8 mouse cellular contexts compared by ENCODE assay signal in genomic region chr1:136138191-136138830, GRCm38 (mm10). TPM values are rescaled to one million over a fixed set of nuclear protein-coding genes. Genes with fewer than 3 reads are reported as not detected.
DNase-seq lines count a peak whose midpoint lies in the region; ATAC-seq and TF ChIP-seq lines count a peak whose summit lies in the region.

No protein-coding gene starts in this region.

- TF ChIP-seq POLR2A in olfactory bulb, adult 2 months (IDR thresholded peaks at IDR 0.05; ENCODE audit: insufficient read depth, low read depth, low read length), result no peak

- no peak for ATAC-seq in midbrain, embryonic 12.5 days (ENCODE audit: low FRiP score, low read depth)
- ATAC-seq in midbrain, embryonic 16.5 days, result no peak
- no peak for ATAC-seq in intestine, embryonic 14.5 days (replicated peaks; ENCODE audit: low FRiP score, low TSS enrichment, low read depth)
- no peak for ATAC-seq in megakaryocyte-erythroid progenitor cell, adult 5-6 weeks (replicated peaks; ENCODE audit: low FRiP score, low TSS enrichment, poor library complexity, severe bottlenecking)
- ATAC-seq in erythroblast, adult 5-6 weeks (replicated peaks; ENCODE audit: low FRiP score, poor library complexity, severe bottlenecking), result no peak

- peak; percentile 15 for DNase-seq in cerebellum, adult 11 months
- no peak for DNase-seq in cerebellum, postnatal 4 days (ENCODE audit: low spot score in 2 of 2)
- DNase-seq in intestine, embryonic 14.5 days (ENCODE audit: low spot score), result no peak

- 0 out of 2 replicates have a peak overlapping the region, but pooled peaks have one; percentile 29 for H3K9ac ChIP-seq in midbrain, embryonic 12.5 days (replicated peaks)
- H3K9ac ChIP-seq in midbrain, embryonic 16.5 days (ENCODE audit: low read depth, low read length), result no peak overlapping the region
- H3K9ac ChIP-seq in intestine, embryonic 14.5 days (ENCODE audit: low read length), result no peak overlapping the region

- H3K4me2 ChIP-seq in midbrain, embryonic 12.5 days (replicated peaks), result peak overlapping the region; percentile 14
- H3K4me2 ChIP-seq in midbrain, embryonic 16.5 days (ENCODE audit: low read length), result no peak overlapping the region
- H3K4me2 ChIP-seq in intestine, embryonic 14.5 days (ENCODE audit: low read length), result no peak overlapping the region

- peak overlapping the region; percentile 74 for H3K27ac ChIP-seq in midbrain, embryonic 12.5 days (replicated peaks)
- H3K27ac ChIP-seq in midbrain, embryonic 16.5 days (ENCODE audit: low read length), result no peak overlapping the region; the same call in 1 of the 2 replicates
- peak overlapping the region; percentile 77 for H3K27ac ChIP-seq in intestine, embryonic 14.5 days (ENCODE audit: low read depth)
- H3K27ac ChIP-seq in olfactory bulb, adult 2 months (ENCODE audit: insufficient read depth, low read depth, low read length), result peak overlapping the region; percentile 66

- WGBS in midbrain, embryonic 12.5 days, result 32% methylated on average over 10 of the region's 10 CpGs
- 29% methylated on average over 10 of the region's 10 CpGs for WGBS in midbrain, embryonic 16.5 days
- 33% methylated on average over 10 of the region's 10 CpGs for WGBS in intestine, embryonic 14.5 days
- 45% methylated on average over 10 of the region's 10 CpGs for WGBS in olfactory bulb, adult 2 months

- peaks cover 22% of the 10 kb centered on the region; the same call in 1 of the 2 replicates for H3K27me3 ChIP-seq in midbrain, embryonic 12.5 days
- H3K27me3 ChIP-seq in midbrain, embryonic 16.5 days (ENCODE audit: control insufficient read depth, insufficient read depth, low read depth, low read length), result no peaks in the 10 kb centered on the region
- no peaks in the 10 kb centered on the region for H3K27me3 ChIP-seq in intestine, embryonic 14.5 days (replicated peaks; ENCODE audit: control insufficient read depth, insufficient read depth, low read length)

- peaks cover 92% of the 10 kb centered on the region for H3K4me1 ChIP-seq in midbrain, embryonic 12.5 days
- H3K4me1 ChIP-seq in midbrain, embryonic 16.5 days (ENCODE audit: control insufficient read depth, insufficient read depth, low read length), result peaks cover 97% of the 10 kb centered on the region
- H3K4me1 ChIP-seq in intestine, embryonic 14.5 days (replicated peaks; ENCODE audit: control insufficient read depth, insufficient read depth, low read length), result peaks cover 83% of the 10 kb centered on the region
- H3K4me1 ChIP-seq in olfactory bulb, adult 2 months (ENCODE audit: control insufficient read depth, insufficient read depth, low read length), result peaks cover 82% of the 10 kb centered on the region

- no peaks in the 10 kb centered on the region for H3K9me3 ChIP-seq in midbrain, embryonic 12.5 days
- no peaks in the 10 kb centered on the region for H3K9me3 ChIP-seq in midbrain, embryonic 16.5 days (replicated peaks; ENCODE audit: control insufficient read depth, low read length, poor library complexity, severe bottlenecking)
- no peaks in the 10 kb centered on the region for H3K9me3 ChIP-seq in intestine, embryonic 14.5 days (ENCODE audit: control insufficient read depth, low read length)

- TF ChIP-seq CTCF in olfactory bulb, adult 2 months (IDR thresholded peaks at IDR 0.05; ENCODE audit: insufficient read depth, low read depth, low read length), result no peak

- H3K4me3 ChIP-seq in midbrain, embryonic 12.5 days, result no peak overlapping the region
- H3K4me3 ChIP-seq in midbrain, embryonic 16.5 days (ENCODE audit: low read depth, low read length), result no peak overlapping the region
- no peak overlapping the region for H3K4me3 ChIP-seq in intestine, embryonic 14.5 days (ENCODE audit: low read depth, low read length)
- H3K4me3 ChIP-seq in olfactory bulb, adult 2 months (ENCODE audit: insufficient read depth, low read depth, low read length), result no peak overlapping the region

- no peaks in the 10 kb centered on the region for H3K36me3 ChIP-seq in midbrain, embryonic 12.5 days
- no peaks in the 10 kb centered on the region for H3K36me3 ChIP-seq in midbrain, embryonic 16.5 days (ENCODE audit: control insufficient read depth, insufficient read depth, low read length)
- H3K36me3 ChIP-seq in intestine, embryonic 14.5 days (ENCODE audit: control insufficient read depth, insufficient read depth, low read length), result no peaks in the 10 kb centered on the region

RNA-seq across cellular contexts. Expression of gene Kif21b, which starts 7.1 kb away (rescaled TPM):
- 30.8 and 34.2 TPM in 2 replicates for polyA plus RNA-seq in midbrain, embryonic 12.5 days (2016; fragmentation: Nextera tagmentation; extraction: Ambion mirVana)
- polyA plus RNA-seq in midbrain, embryonic 16.5 days (2015; fragmentation: Nextera tagmentation; extraction: Ambion mirVana), result 47.9 and 55.7 TPM in 2 replicates
- polyA plus RNA-seq in intestine, embryonic 14.5 days (2014; fragmentation: Nextera tagmentation; extraction: Ambion mirVana), result 5.1 and 5.6 TPM in 2 replicates
- 94.8 and 211 TPM in 2 replicates for polyA plus RNA-seq in olfactory bulb, adult 2 months (2012; ENCODE audit: insufficient read depth, insufficient read length, low replicate concordance, missing spikeins)
- total RNA-seq in megakaryocyte-erythroid progenitor cell, adult 5-6 weeks (2014; fragmentation: Nextera tagmentation), result 13.7 and 21.6 TPM in 2 replicates
- total RNA-seq in megakaryocyte-erythroid progenitor cell, adult 5-6 weeks (2017), result 4.0 and 5.7 TPM in 2 replicates
- total RNA-seq in erythroblast, adult 5-6 weeks (2015; ENCODE audit: low replicate concordance), result 7.7 and 12.9 TPM in 2 replicates
- total RNA-seq in erythroblast, adult 5-6 weeks (2017; ENCODE audit: low replicate concordance), result 5.4 and 8.5 TPM in 2 replicates
